Comparison of ENCODE assay signal across 17 mouse cellular contexts in the genomic region with DNA sequence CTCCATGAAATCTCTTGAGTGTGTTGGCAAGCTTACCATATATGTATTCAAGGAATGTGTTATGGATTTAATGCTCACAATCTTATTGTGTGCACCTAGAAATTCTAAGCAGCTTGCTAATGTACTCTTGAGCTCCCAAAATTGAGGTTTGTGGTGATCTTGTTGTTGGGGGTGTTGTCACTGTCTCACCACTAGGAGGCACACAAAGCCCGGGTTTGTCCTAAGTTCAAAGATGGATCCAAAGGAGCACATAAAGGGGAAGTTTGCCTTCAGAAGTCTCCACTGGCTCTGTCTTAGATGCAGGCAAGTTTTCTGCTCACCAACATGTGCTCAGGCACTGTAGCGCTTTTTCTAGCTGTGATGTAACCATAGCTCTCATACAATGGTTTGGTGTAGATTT.
DNase-seq lines count a peak whose midpoint lies in the region; ATAC-seq and TF ChIP-seq lines count a peak whose summit lies in the region.
"Had no signal": no experiment of that assay in that cellular context is flagged by ENCODE, and none has a peak within 500 bp of the region (broad histone marks: within the 10 kb centered on the region; RNA-seq: fewer than 3 reads in every experiment).

No protein-coding gene starts in this region.

- H3K9ac ChIP-seq in hindbrain, postnatal 0 days (replicated peaks; ENCODE audit: low read length), result no peak overlapping the region
- H3K9ac ChIP-seq in hindbrain, embryonic 14.5 days, result no peak overlapping the region
- no peak overlapping the region for H3K9ac ChIP-seq in midbrain, embryonic 14.5 days (replicated peaks; ENCODE audit: low read length)
- no peak overlapping the region for H3K9ac ChIP-seq in forebrain, postnatal 0 days
- H3K9ac ChIP-seq: hindbrain, embryonic 15.5 days; kidney, embryonic 15.5 days; limb, embryonic 12.5 days had no signal

- no peak overlapping the region for H3K4me2 ChIP-seq in hindbrain, postnatal 0 days (ENCODE audit: low read depth, low read length)
- no peak overlapping the region for H3K4me2 ChIP-seq in hindbrain, embryonic 14.5 days (replicated peaks)
- H3K4me2 ChIP-seq in midbrain, embryonic 14.5 days (ENCODE audit: low read length), result no peak overlapping the region
- H3K4me2 ChIP-seq in forebrain, postnatal 0 days (ENCODE audit: low read depth), result no peak overlapping the region
- H3K4me2 ChIP-seq: hindbrain, embryonic 15.5 days; kidney, embryonic 15.5 days; limb, embryonic 12.5 days had no signal

- 0 out of 2 replicates have a peak, but pooled peaks cover 4% of the 10 kb centered on the region for H3K9me3 ChIP-seq in hindbrain, postnatal 0 days (ENCODE audit: low read length)
- no peaks in the 10 kb centered on the region; the same call in 1 of the 2 replicates for H3K9me3 ChIP-seq in hindbrain, embryonic 14.5 days (ENCODE audit: control insufficient read depth, low read length)
- H3K9me3 ChIP-seq in midbrain, embryonic 14.5 days (ENCODE audit: control insufficient read depth, low read length), result no peaks in the 10 kb centered on the region
- no peaks in the 10 kb centered on the region for H3K9me3 ChIP-seq in midbrain, embryonic 10.5 days (replicated peaks)
- H3K9me3 ChIP-seq in forebrain, postnatal 0 days (ENCODE audit: low read length), result no peaks in the 10 kb centered on the region
- H3K9me3 ChIP-seq: hindbrain, embryonic 15.5 days; kidney, embryonic 15.5 days had no signal

- H3K4me3 ChIP-seq in hindbrain, postnatal 0 days (ENCODE audit: low read length), result no peak overlapping the region
- H3K4me3 ChIP-seq in hindbrain, embryonic 14.5 days (replicated peaks; ENCODE audit: low read length), result no peak overlapping the region
- H3K4me3 ChIP-seq in midbrain, embryonic 14.5 days (replicated peaks; ENCODE audit: low read depth, low read length), result no peak overlapping the region
- no peak overlapping the region for H3K4me3 ChIP-seq in midbrain, embryonic 10.5 days
- no peak overlapping the region for H3K4me3 ChIP-seq in forebrain, postnatal 0 days (ENCODE audit: low read depth, low read length)
- H3K4me3 ChIP-seq: hindbrain, embryonic 15.5 days; kidney, embryonic 15.5 days; limb, embryonic 12.5 days; myocyte had no signal

- TF ChIP-seq CTCF in hindbrain, postnatal 0 days (IDR thresholded peaks at IDR 0.05; ENCODE audit: low read depth), result 0 out of 2 replicates have a peak, but pooled peaks have one; percentile 19
- TF ChIP-seq CTCF in forebrain, postnatal 0 days (IDR thresholded peaks at IDR 0.05; ENCODE audit: low read depth), result no peak

- no peaks in the 10 kb centered on the region for H3K4me1 ChIP-seq in hindbrain, postnatal 0 days (ENCODE audit: insufficient read depth, low read length)
- H3K4me1 ChIP-seq in hindbrain, embryonic 14.5 days (replicated peaks; ENCODE audit: control insufficient read depth, insufficient read depth, low read length), result no peaks in the 10 kb centered on the region
- no peaks in the 10 kb centered on the region for H3K4me1 ChIP-seq in midbrain, embryonic 14.5 days (ENCODE audit: control insufficient read depth, insufficient read depth, low read length)
- H3K4me1 ChIP-seq in midbrain, embryonic 10.5 days, result no peaks in the 10 kb centered on the region
- no peaks in the 10 kb centered on the region for H3K4me1 ChIP-seq in forebrain, postnatal 0 days (ENCODE audit: insufficient read depth)
- H3K4me1 ChIP-seq: hindbrain, embryonic 15.5 days; kidney, embryonic 15.5 days; limb, embryonic 12.5 days had no signal

- H3K27ac ChIP-seq in hindbrain, postnatal 0 days, result no peak overlapping the region
- H3K27ac ChIP-seq in hindbrain, embryonic 14.5 days, result no peak overlapping the region
- H3K27ac ChIP-seq in midbrain, embryonic 14.5 days (replicated peaks; ENCODE audit: low read depth, low read length), result no peak overlapping the region
- H3K27ac ChIP-seq in midbrain, embryonic 10.5 days (replicated peaks), result no peak overlapping the region
- no peak overlapping the region for H3K27ac ChIP-seq in forebrain, postnatal 0 days (ENCODE audit: low read depth, low read length)
- H3K27ac ChIP-seq: hindbrain, embryonic 15.5 days; kidney, embryonic 15.5 days; limb, embryonic 12.5 days had no signal

- H3K36me3 ChIP-seq in hindbrain, postnatal 0 days (ENCODE audit: insufficient read depth, low read length), result no peaks in the 10 kb centered on the region
- no peaks in the 10 kb centered on the region for H3K36me3 ChIP-seq in hindbrain, embryonic 14.5 days (replicated peaks; ENCODE audit: control insufficient read depth, insufficient read depth)
- no peaks in the 10 kb centered on the region for H3K36me3 ChIP-seq in midbrain, embryonic 14.5 days (ENCODE audit: control insufficient read depth, insufficient read depth, low read length)
- H3K36me3 ChIP-seq in midbrain, embryonic 10.5 days, result no peaks in the 10 kb centered on the region
- no peaks in the 10 kb centered on the region for H3K36me3 ChIP-seq in forebrain, postnatal 0 days (ENCODE audit: insufficient read depth)
- H3K36me3 ChIP-seq: G1E; hindbrain, embryonic 15.5 days; kidney, embryonic 15.5 days; limb, embryonic 12.5 days had no signal

- ATAC-seq in hindbrain, postnatal 0 days, result no peak
- no peak for ATAC-seq in hindbrain, embryonic 14.5 days (ENCODE audit: low FRiP score)
- no peak for ATAC-seq in midbrain, embryonic 14.5 days (ENCODE audit: low FRiP score, low TSS enrichment)
- no peak for ATAC-seq in forebrain, postnatal 0 days

- no peaks in the 10 kb centered on the region for H3K27me3 ChIP-seq in hindbrain, postnatal 0 days (ENCODE audit: insufficient read depth, low read length)
- H3K27me3 ChIP-seq in hindbrain, embryonic 14.5 days (ENCODE audit: control insufficient read depth, insufficient read depth, low read length), result no peaks in the 10 kb centered on the region
- no peaks in the 10 kb centered on the region for H3K27me3 ChIP-seq in midbrain, embryonic 14.5 days (ENCODE audit: control insufficient read depth, insufficient read depth, low read length)
- H3K27me3 ChIP-seq in midbrain, embryonic 10.5 days (ENCODE audit: low read depth, poor library complexity, severe bottlenecking), result no peaks in the 10 kb centered on the region
- H3K27me3 ChIP-seq in forebrain, postnatal 0 days (ENCODE audit: insufficient read depth, low read length), result no peaks in the 10 kb centered on the region
- H3K27me3 ChIP-seq: hindbrain, embryonic 15.5 days; kidney, embryonic 15.5 days; limb, embryonic 12.5 days had no signal

- no peak for DNase-seq in hindbrain, postnatal 0 days (ENCODE audit: low spot score)
- DNase-seq in hindbrain, embryonic 14.5 days (ENCODE audit: low spot score), result no peak
- DNase-seq in midbrain, embryonic 14.5 days, result peak; percentile 1
- no peak for DNase-seq in midbrain, embryonic 10.5 days (ENCODE audit: low spot score)
- peak; percentile 10 for DNase-seq in embryo, embryonic 11 days
- no peak for DNase-seq in forebrain, postnatal 0 days
- no peak for DNase-seq in layer of hippocampus, adult 9-10 months (ENCODE audit: low spot score)
- no peak for DNase-seq in cerebellum, adult 11-12 months
- DNase-seq: B cell, adult 2 months; cerebellum, adult 2 months; gastrocnemius, postnatal 36 days; thymus, postnatal 14 days had no signal

- WGBS in hindbrain, postnatal 0 days, result 34% methylated on average over 2 of the region's 2 CpGs
- whole genome bisulfite sequencing in hindbrain, embryonic 14.5 days, result 41% methylated on average over 2 of the region's 2 CpGs
- WGBS in midbrain, embryonic 14.5 days, result 31% methylated on average over 2 of the region's 2 CpGs
- WGBS in midbrain, embryonic 10.5 days, result 35% methylated on average over 2 of the region's 2 CpGs
- 39% methylated on average over 2 of the region's 2 CpGs for WGBS in forebrain, postnatal 0 days

Comparison
In these comparisons a context has a peak if more than half of its experiments do, and no peak if none do; other contexts are left out.
1. DNase-seq: peak in midbrain, embryonic 14.5 days (single experiment) and embryo, embryonic 11 days (single experiment); none in hindbrain, postnatal 0 days (single experiment), hindbrain, embryonic 14.5 days (single experiment), midbrain, embryonic 10.5 days (single experiment), forebrain, postnatal 0 days (single experiment), layer of hippocampus, adult 9-10 months (single experiment) and cerebellum, adult 11-12 months (single experiment).